Mouse (Mus musculus) ovary, adult 18-20 months (tissue): ENCODE results near the gene Siglece.
"Not testable (repeated sequence)": the region's sequence is repeated elsewhere in the genome, so short reads cannot be mapped to it uniquely, and the experiment has no call there.

Experiments used
- DNase-seq: peaks from one replicate; pipeline ENCODE4 v3.0.0; 2022; ENCODE audit warnings: low spot score, mixed read lengths

Gene Siglece

GRCm38 (mm10) chr7:43660002-43660401 is at the start of gene Siglece:
Gene Siglece (minus strand): TSS chr7:43660161.
- DNase-seq: no peak

- DNase-seq: no peak
Measured at GRCm38 (mm10) chr7:43690118-43690517, 30.2 kb upstream of the Siglece start, which contains the start of gene Klk14. Gene Klk14 (plus strand): TSS chr7:43690418.

DNA sequence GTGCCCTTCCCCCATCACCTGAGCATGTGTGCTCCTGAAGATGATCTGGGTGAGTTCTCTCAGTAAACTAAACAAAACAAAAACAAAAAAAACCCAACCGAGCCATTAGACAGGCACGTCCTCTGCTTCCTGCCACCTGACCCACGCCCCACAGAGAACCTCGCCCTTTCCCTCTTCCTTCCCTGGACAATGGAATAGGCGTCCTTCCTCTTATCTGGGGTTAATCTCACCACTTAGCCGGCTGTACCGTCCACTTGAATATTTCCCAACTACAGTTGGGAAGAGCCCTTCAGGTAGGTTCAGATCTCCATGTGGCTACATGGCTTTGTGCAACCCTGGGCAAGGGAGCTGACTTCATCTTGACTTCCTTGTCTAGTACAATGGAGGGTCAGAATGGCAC is 25.1 kb upstream of the Siglece start:
- no peak for DNase-seq

GRCm38 (mm10) chr7:43682511-43682910 is 22.6 kb upstream of the Siglece start:
- not testable (repeated sequence) for DNase-seq

- no peak for DNase-seq
Measured at GRCm38 (mm10) chr7:43680960-43681359, 21.0 kb upstream of the Siglece start.

- no peak for DNase-seq
Measured at GRCm38 (mm10) chr7:43678517-43678916, 18.6 kb upstream of the Siglece start.

DNA sequence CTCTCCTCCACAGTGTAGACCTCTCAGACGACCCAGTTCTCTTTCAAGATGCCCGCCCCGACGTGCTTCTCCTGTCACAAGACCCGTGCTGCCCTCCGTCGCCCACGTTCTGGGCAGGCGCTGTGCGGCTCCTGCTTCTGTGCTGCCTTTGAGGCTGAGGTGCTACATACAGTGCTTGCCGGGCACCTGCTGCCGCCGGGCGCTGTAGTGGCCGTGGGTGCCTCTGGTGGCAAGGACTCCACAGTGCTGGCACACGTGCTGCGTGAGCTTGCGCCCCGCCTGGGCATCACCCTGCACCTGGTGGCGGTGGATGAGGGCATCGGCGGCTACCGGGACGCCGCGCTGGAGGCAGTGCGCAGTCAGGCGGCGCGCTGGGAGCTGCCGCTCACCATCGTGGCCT is 15.1 kb upstream of the Siglece start:
- no peak for DNase-seq

GRCm38 (mm10) chr7:43672581-43673260 is 12.8 kb upstream of the Siglece start:
- DNase-seq: peak; percentile 15

- DNase-seq: peak; percentile 93
Measured at GRCm38 (mm10) chr7:43671809-43672580, 12.0 kb upstream of the Siglece start, which contains the start of gene Ctu1. Gene Ctu1 (plus strand): TSS chr7:43672016.

DNA sequence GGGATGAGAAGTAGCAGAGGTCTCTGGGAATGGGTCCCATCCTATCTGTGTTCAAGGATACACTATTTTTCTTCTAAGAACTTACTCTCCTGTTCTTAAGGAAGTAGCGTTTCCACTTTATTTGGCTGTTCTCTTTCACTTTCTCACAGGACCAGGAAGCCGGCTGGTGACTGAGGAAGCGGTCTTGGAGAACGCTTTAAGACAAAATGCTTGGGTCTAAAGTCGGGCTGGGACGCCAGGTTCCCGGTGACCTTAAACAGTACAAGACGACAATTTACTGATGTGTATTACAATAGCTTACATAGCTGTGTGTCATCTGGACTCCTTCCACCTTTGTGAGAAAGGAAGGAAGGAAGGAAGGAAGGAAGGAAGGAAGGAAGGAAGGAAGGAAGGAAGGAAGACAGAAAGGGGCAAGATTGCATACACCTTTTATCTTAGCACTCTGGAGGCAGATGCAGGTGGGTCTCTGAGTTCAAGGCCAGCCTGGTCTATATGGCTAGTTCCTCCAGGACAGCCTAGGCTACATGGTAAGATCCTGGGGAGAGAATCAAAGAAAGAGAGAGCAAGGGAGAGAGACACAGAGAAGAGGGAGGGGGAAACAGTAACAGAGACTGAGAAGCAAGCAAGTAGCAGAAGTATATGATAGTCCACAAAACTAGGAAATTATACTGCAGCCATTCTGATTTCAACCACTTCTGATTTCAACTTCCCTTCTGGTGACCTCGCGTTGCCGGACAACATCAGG is 11.3 kb upstream of the Siglece start:
- no peak for DNase-seq

- DNase-seq: no peak
Measured at GRCm38 (mm10) chr7:43668582-43668981, 8.6 kb upstream of the Siglece start.

DNA sequence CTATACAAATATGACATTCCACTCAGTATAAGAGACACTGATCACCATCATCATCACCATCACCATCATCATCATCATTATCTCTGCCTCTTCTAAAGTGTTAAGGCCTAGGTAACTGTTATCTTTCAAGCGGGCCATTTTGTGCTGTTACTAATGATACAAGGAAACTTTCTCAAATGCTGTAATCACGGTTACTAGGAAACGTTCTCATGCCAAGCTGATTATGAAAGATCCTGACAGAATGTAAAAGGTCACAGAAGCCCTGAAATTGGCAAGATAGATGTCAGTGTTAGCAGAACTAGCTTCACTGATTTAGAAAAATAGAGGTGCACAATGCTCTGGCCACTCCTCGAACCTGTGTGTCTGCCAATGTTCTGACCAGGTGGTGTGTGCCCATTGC is 7.3 kb upstream of the Siglece start:
- not testable (repeated sequence) for DNase-seq

- DNase-seq: no peak
Measured at GRCm38 (mm10) chr7:43662804-43663203, 2.8 kb upstream of the Siglece start.

- no peak for DNase-seq
Measured at GRCm38 (mm10) chr7:43656232-43656631, 3.7 kb downstream of the Siglece start.

- DNase-seq: no peak
Measured at GRCm38 (mm10) chr7:43654519-43654918, 5.4 kb downstream of the Siglece start.

DNA sequence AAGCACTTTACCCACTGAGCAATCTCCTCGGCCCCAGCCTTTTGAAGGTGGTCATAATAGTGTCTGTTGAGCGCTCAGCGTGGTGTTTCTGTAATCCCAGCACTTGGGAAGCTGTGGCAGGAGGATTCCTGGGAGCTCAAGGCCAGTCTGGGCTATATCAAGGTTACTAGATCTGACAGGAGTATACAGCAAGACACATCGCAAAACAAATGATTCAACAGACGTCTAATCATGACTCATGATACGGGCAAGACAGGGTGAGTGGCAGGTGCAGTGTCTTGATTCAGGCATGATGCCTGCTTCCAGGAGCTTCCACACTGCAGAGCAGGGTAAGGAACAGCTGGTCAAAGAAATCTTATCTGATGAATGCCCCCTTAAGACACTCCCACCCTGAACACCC is 7.3 kb downstream of the Siglece start:
- DNase-seq: no peak

- DNase-seq: no peak
Measured at GRCm38 (mm10) chr7:43643046-43643652, 16.8 kb downstream of the Siglece start.

DNA sequence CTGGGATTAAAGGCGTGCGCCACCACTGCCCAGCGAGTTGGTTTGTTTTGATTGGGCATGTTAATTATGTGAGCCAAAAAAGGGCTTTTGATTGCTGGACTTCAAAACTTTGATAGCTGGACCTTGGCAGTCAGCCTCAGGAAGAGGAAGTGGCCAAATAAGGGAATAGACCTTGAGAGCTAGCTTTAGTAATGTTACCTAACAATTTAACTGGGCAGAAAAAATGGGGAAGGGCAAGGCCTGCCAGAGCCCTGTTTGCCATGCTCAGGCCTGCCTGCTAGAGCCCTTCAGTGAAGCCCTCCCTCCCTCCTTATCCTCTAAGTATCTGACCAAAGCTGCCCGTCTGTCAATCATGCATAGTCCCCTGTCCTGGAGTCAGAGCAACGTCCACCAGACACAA is 17.4 kb downstream of the Siglece start:
- peak; percentile 54 for DNase-seq

DNA sequence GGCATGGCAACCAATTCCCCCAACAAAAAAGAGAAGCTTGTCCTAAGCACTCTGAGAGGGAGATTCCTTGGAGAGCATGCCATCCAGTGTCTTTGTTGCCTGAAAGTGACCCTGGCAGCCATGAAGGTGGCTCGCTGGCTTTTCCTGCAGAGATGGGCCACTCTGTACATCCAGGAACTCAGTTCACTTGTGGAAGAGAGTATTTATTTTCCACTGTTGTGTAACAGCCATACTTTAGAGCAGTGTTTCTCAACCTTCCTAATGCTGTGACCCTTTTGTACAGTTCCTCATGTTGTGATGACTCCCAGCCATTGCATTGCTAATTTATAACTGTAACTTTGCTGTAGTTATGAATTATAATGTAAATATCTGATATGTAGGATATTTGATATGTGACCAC is 22.8 kb downstream of the Siglece start:
- no peak for DNase-seq

- DNase-seq: no peak
Measured at GRCm38 (mm10) chr7:43636194-43636593, 23.8 kb downstream of the Siglece start.

- no peak for DNase-seq
Measured at GRCm38 (mm10) chr7:43634500-43634899, 25.5 kb downstream of the Siglece start, which contains the start of gene Ceacam18. Gene Ceacam18 (plus strand): TSS chr7:43634707.

GRCm38 (mm10) chr7:43633940-43634339 is 26.0 kb downstream of the Siglece start:
- no peak for DNase-seq
